Mouse (Mus musculus) urinary bladder, postnatal 4 days (tissue): ENCODE measurements around the gene Ulk4.
"Not testable (repeated sequence)": the region's sequence is repeated elsewhere in the genome, so short reads cannot be mapped to it uniquely, and the experiment has no call there.

Source experiments
- DNase-seq, 2 experiments: peaks; one replicate each; pipeline ENCODE4 v3.0.0; 2021 to 2022; ENCODE audit warnings: low spot score in 2 of 2

Gene Ulk4

DNA sequence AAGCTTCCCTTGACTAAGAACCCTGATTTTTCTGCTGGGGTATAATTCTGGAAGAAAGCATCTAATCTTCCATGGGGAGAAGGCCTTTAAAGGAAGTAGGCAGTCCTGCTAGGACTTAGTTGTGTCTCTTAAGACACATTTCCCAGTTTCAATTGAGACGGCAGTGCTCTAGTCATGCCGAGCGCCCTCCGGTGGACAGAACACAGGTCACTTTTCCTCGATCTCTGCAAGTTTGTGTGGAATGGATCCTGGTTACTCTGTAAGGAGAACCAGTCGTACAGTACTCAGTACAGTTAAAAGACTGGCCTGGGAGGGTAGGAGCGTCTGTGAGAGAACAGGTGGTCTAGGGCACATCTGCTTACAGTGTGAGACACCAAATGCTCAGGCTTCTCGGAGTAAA, 340.6 kb downstream of the Ulk4 start:
- peak; percentile 38 to 80 for DNase-seq

DNA sequence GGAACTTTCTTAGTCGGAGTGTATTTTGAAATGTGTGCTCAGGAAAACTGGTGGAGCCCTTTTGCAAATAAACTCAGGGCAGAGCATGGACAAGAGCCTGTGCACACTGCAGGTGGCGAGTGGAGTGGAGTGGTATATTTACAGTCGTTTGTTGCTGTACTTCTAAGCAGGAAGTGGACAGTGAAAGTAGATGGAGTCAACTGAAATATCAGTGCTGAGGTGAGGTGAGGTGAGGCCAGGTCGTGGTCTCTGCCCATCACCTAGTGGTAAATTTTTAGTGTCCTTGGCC, 341.4 kb downstream of the Ulk4 start:
- DNase-seq = no peak

DNA sequence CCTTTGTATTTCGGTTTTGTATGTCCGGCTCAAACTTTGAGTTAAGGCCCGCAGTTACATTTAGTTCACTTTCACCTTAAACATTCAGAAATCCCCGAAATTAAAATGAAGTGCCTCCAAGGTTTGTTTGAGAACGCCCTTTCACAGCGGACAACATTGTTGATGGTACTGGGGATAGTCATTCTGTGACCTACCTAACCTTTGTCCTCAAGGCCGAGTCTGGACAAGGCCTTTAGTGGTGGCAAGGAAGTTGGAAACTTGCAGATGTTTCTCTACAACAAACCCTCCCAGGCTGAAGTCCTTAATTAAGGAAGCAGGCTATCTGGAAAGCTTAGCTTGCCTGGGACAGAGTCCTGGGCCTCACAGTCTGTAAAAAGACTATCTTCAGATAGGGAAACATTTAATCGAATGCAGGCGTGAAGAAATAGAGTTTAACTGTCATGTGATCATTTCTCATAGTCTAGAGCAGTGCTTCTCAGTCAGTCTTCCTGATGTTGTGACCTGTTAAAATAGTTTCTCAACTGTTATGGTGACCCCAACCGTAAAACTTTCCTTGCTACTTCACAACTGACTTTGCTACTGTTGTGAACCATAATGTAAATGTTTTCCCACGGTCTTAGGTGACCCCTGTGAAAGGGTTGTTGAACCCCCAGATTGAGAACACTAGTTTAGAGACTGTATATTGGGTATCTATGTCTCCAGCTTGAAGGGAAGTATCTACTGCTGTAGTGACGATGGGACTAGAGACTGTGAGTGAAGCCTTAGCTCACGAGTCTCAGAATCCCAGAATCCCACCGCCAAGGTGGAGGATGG, 342.0 kb downstream of the Ulk4 start:
- DNase-seq = no peak

DNA sequence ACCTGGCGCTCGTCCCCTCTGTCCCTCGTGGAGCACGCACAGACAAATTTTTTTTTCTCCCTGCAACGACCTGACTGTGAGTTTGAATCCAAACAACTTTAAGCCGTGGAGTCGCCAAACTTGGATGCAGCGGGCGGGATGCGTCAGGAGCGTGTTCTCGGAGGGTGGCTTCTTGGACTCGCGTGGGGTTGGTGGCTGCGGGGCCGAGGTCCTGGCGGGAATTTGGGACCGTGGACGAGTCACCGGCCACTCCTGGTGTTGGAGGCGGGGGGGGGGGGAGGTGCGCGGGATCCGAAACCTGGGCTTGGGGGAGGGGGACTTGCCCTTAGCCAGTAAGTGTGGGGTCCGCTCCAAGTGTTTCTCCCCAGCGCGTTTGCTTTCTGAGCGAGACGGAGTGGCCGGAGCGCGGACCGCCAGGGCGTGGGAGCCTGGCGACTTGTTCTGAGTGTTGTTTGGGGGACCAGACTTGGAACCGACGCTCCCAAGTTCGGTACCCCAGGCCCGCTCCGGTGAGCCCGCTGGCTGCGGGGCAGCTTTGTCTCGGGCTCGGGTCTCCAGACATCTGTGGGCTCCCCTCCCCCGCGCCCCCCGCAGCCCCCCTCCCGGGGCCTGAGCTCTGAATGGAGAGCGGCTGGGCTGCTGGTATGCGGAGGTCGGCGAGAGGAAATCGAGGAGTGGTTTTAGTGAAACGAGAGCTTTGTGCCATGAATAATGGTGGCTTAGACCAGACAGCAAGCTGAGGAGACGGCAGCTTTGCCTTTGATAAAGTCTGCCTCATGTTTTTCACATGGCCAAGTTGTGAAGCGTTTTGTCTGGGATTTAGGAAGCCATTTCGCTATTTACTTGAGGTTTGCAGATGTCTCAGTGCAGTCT, 342.9 kb downstream of the Ulk4 start:
- peak in 1 of 2 experiments; percentile 50 for DNase-seq

DNA sequence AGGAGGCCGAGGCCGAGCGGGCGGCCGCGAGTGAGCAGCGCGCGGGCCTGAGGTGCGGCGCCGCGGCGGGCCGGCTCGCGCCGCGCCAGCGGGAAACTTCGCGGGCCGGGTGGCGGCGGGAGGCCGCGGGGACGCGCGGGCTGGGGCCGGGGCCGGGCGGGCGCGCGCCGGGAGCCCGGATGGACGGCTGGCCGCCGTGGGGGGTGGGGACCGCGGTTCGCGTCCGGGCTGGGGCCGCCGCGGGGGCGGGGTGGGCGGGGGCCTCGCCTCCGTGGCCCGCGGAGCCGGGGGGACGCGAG, 343.5 kb downstream of the Ulk4 start:
- no peak for DNase-seq

DNA sequence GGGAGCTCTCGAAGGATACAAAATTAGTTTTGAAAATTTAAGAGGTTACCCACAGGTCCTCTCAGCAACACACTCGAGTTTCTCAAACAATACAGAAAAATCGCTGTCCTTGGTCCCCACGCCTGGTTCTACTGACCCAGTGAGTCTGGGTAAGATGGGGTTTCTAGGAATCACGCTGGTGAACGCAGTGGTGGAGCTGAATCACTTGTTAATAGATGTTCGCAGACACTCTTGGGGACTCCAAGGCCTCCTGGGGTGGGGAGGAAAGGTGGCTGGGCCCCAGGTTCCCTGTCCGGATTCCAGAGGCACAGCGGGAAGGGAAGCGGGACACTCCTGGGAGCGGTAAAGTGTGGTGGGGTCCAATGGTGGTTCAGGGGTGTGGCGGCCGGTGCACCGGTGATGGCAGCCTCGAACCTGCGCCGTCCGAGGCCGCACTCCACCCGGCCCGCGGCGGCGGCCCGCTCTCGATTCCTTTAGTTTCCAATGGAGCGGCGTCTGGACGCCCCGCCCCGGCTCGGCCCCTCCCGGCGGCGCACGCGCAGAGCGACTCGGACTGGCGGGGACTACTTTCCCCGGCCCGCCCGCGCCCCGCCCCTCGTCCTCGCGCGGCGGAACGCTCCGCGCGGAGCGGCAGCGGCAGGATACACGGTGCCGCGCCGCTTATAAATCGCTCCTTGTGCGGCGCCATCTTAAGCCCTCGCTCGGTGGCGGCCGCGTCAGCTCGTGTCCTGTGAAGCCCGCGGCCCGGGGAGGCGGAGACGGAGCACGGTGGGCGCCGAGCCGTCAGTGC, 344.0 kb downstream of the Ulk4 start:
- DNase-seq = peak; percentile 98

DNA sequence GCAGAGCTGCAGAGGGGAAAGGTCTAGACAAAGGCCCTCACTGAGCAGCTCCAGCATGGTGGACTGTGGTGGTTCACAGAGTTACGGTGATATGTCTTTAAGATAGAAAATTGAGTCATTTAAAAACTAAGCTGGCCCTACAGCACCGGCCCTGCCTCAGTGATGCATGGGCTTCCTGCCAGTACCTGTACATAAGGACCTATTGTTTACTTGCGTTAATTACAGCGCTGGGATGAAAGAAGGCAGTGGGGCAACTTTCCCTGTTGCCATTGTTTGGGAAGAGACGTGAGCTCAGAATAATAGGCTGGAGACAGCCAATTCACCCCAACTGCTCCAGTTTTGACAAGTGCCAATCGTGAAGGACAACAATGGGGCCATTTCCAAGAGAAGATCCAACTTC, 344.6 kb downstream of the Ulk4 start:
- no peak for DNase-seq

DNA sequence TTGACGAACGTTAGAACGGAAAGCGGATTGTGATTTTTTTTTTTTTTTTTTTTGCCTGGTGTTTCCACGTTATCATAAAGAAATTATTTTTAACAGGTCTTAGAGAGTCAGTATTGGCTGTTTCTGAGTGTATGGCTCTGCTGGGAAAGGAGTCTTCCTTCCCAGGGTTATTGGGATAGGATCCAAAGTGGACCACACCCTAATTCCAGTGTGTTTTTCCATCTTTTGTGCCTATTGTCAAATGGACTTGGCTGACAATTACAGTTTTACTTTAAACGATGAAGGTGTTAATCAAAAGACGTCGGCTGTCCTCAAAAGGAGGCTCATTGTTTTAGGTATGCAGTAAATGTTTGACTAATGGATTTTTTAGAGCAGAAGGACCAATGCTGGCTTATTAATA, 346.2 kb downstream of the Ulk4 start:
- DNase-seq = no peak

DNA sequence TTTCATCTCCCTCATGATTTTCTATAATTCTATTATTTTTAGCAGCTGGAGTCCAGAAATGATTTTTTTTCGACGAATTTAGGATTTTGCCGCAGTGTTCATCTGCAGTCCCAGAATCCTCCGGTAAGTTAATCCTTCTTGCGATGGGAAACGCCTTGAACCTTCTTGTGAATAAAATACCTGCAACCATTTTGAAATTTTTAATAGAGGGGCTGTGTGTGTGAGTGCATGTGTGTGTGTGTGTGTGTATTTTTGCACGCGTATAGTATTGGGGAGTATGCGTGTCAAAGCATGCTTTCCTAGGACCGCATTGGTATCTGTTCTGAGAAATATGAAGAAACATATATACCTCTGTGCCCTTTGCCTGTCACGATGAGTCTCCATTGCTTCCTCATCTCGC, 347.0 kb downstream of the Ulk4 start:
- no peak for DNase-seq

DNA sequence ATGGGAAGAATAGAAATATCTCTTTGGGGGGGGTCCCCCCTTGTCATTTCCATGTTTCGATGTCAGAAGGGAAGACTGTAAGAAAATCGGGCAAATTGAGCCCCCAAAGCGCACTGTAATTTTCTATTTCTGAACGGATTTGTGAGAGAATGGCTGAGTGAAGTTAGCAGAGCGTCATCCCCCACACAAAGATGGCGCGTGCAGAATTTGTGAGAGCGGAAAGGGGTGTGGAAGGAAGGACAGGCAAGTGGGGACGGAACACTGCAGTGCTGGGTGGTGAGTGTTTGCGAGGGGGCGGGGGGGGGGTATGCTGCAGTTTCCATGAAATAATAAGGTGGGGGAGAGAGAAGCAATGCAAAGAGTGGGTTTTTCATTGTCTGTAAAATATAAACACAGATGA, 347.9 kb downstream of the Ulk4 start, which contains the start of gene Ctnnb1:
Ctnnb1 (plus strand) TSS at position 136 of the 400 bp plus-strand sequence.
- DNase-seq = no peak

DNA sequence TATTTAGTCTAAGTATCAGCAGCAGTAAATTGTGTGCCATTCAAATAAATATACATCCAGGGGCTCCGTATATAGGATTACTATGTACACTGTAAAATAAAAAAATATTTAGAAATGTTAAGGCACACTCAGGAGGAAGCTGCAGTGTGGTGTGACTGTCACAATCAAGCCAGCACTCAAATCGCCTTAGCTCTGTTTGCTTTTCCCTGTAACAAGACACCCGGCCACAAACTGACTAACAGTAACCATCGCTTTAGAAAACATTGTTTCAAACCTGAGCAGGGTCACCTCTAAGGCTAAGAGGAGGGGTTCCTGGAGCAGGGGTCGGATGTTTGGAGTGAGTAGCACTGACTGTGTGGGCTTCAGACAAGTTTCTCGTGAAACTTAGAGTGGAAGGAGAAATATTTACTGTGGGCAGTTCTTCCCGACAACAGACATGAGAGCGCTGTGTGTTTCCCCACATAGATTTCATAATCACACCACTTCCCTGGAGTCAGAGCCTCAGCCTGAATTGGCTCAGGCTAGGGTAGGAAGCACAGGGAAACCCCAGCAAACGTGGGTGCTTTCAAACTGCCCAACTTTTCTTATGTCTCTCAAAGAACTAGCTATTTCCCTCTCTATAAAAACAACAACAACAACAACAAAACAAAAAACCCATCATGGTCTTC, 349.9 kb downstream of the Ulk4 start:
- DNase-seq = no peak

DNA sequence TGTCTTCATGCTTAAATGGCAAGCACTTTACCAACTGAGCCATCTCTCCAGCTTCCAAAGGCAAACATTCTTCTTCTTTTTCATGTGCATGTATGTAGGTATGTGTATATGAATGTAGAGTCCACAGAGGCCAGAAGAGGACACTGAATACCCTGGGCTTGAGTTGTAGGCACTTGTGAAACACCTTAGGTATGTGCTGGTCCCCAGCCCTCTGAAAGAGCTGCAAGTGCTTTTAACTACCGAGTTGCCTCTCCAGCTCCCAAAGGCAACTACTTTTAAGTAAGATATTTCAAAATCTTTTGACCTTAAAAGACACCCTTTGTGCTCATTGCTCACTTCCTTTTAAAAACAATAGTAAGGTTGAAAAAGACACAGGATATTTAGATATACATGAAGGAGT, 350.9 kb downstream of the Ulk4 start:
- no peak for DNase-seq

DNA sequence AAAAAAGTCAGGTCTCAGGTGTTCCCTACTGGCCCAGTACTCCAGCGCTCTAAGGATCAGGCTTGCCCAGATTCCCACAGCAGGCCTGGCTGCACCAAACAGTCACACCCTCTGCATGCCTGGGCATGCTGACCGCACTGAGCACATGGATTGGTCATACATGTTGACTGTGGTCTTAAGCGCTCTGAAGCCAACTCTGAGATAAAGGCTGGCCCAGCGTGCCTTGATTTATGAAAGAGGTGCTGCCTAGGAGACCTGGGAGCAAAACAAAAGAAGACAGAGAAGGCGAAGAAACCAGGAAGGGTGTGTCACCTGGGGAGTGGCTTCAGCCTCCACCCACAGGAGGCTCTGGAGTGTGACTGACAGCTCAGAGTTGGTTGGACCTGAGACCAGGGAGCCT, 357.9 kb downstream of the Ulk4 start:
- peak in 1 of 2 experiments; percentile 60 for DNase-seq

DNA sequence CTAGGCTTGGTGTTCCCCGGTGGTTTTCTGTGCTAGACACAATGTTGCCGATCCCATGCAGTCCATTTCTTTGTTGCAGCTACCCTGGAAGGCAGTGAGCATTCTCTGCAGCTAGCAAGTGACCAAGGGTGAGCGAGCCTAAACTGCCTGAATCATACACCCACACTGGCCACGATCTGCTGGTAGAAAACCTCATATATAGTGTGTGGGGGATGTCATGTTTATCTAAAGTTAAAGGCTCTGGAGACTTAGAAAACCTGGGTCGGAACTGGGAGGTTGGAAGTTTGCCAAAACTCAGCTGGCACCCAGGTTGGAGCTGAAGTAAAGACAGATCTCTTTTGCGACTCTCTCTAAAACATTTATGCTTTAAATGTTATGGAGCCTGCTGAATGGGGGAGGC, 358.4 kb downstream of the Ulk4 start:
- DNase-seq = peak in 1 of 2 experiments; percentile 29

DNA sequence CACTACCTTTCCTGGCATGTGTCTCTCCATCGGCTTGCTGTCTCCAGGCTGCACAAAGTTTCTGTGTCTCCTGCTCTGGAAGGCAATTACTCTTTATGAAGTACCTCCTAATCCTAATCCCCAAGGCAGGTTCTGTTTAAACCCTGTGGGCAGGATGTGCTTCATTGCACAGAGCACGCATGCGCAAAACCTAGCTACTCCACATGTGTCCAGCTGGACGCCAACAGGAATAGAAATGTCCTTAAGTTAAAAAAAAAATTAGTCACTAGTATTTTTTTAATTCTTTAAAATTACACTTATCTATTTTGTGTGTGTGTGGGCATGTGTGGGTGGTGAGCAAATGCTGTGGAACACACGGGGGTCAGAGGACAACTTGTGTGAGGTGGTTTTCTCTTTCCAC, 358.8 kb downstream of the Ulk4 start:
- DNase-seq = no peak

DNA sequence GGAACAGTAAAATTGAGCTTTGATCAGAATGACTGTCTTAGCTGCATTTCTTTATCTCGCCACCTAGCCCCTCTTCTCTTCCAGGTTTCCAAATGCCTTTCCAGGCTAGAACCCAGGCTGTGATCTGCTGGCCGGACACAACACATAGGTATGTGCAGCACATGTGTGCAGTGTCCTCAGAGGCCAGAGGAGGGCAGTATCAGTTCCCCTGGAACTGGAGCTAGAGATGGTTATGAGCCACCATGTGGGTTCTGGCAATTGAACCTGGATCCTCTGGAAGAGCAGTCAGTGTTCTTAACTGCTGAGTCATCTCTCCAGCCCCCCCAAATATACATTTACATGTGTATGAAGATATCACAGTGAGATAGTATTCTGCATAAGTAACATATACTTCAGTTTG, 359.4 kb downstream of the Ulk4 start:
- DNase-seq = not testable (repeated sequence)

DNA sequence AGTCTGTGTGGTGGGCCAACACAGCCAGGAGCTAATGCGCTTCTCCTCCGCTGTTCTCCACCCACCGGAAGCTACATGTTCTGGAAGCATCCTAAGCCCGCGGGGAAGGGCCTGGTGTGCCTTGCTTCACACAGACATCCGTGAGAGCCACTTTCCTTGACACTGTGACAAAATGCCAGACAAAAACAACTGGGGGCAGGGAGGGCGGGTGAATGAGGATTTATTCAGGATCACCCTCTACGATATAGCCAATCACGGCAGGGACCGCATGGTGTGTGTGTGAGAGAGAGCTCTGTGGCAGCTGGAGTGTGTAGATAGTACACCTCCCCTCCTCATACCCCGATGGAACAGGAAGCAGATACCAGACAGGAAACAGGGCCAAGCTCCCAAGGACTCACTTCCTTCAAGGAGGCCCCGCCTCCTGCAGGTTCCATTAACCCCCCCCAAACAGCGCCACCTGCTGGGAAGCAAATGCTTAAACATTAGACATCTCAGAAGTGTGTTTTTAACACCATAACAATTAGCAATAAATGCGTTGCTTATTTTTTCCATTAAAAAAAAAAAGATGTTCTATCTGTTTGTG, 362.0 kb downstream of the Ulk4 start:
- no peak for DNase-seq

DNA sequence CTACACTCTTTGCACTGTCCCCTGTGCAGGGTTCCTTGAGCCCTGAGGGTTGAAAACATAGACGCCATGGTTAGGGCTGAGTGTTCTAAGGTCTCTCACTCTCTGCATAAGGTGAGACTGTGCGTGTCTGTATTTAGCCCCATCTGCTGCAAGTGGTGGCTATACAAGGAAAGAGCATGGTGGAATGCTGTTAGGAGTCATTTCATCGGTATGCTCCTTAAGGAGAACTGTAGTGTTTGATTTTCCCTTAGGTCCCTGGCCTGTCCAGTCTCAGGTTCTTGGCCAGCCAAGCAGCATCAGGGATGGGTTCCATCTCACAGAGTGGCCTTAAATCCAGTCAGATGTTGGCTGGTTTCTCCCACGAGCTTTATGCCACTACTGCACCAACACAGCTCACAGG, 362.6 kb downstream of the Ulk4 start:
- DNase-seq = no peak

DNA sequence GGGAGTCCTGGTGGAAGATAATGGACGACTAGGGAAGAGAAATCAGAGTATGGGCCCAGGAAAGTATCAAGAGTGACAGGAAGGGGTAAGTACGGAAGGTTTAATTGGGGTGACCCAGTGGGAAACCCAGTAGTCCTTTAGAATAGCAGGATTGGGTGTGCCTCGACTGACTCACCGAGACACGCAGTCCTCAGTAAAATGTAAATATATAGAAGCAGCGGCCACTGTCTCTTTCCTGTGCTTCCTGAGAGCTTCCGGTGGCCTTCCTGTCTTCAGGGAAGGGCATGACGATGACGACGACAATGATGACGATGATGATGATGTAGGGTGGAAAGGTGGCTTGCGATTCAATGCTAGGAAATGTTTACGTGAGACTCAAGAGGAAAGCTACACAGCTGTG, 363.8 kb downstream of the Ulk4 start:
- DNase-seq = no peak

DNA sequence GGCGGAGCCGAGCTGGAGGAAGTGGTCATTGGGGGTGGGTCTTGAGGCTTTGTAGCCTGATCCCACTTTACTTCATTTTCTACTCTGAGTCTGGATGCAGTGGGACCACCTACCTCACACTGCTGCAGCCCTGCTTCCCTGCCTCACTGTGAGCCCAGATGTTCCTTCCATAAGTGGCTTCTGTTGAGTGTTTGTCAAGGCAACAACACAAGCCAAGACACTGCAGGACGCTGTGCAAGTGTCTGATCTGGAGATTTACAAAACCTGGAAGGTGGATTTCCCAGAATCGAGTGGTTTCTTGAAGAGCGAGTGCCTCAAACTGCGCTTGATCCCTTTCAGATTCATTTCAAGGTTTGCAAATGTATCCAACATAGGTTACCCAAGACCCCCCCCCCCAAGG, 368.5 kb downstream of the Ulk4 start:
- no peak for DNase-seq
